Mouse (Mus musculus) cerebellum, adult 8-10 months (tissue): ENCODE measurements around the gene Exosc10.

Experiments
- DNase-seq: peaks from one replicate; pipeline ENCODE4 v3.0.0; 2022

Exosc10 gene

GRCm38 (mm10) chr4:148573222-148573621, 15.0 kb downstream of the Exosc10 start:
- no peak for DNase-seq

GRCm38 (mm10) chr4:148580765-148581164, 22.5 kb downstream of the Exosc10 start:
- DNase-seq = peak; percentile 24

- no peak for DNase-seq
These were observed 23.2 kb downstream of the Exosc10 start for GRCm38 (mm10) chr4:148581422-148581821.

- DNase-seq = no peak
These were observed 25.0 kb downstream of the Exosc10 start for GRCm38 (mm10) chr4:148583257-148583656.

GRCm38 (mm10) chr4:148586648-148587047, 28.4 kb downstream of the Exosc10 start:
- no peak for DNase-seq

GRCm38 (mm10) chr4:148588793-148589192, 30.6 kb downstream of the Exosc10 start:
- no peak for DNase-seq

GRCm38 (mm10) chr4:148589565-148589964, 31.3 kb downstream of the Exosc10 start:
- no peak for DNase-seq

GRCm38 (mm10) chr4:148590421-148591170, 32.4 kb downstream of the Exosc10 start:
- no peak for DNase-seq

- peak; percentile 97 for DNase-seq
These were observed 33.0 kb downstream of the Exosc10 start, which contains the start of gene Srm for GRCm38 (mm10) chr4:148591171-148591630. TSS of gene Srm (plus strand) at chr4:148591503.

GRCm38 (mm10) chr4:148591637-148592380, 33.6 kb downstream of the Exosc10 start:
- no peak for DNase-seq

GRCm38 (mm10) chr4:148593996-148594395, 35.8 kb downstream of the Exosc10 start:
- DNase-seq = no peak

- no peak for DNase-seq
These were observed 37.7 kb downstream of the Exosc10 start for GRCm38 (mm10) chr4:148595916-148596315.

- no peak for DNase-seq
These were observed 38.5 kb downstream of the Exosc10 start for GRCm38 (mm10) chr4:148596731-148597130.

- no peak for DNase-seq
These were observed 40.6 kb downstream of the Exosc10 start for GRCm38 (mm10) chr4:148598826-148599225.

GRCm38 (mm10) chr4:148600316-148600715, 42.1 kb downstream of the Exosc10 start:
- no peak for DNase-seq

GRCm38 (mm10) chr4:148601871-148602270, 43.6 kb downstream of the Exosc10 start:
- DNase-seq = no peak

GRCm38 (mm10) chr4:148602357-148603120, 44.3 kb downstream of the Exosc10 start, which contains the start of gene Masp2:
TSS of gene Masp2 (plus strand) at chr4:148602554.
- no peak for DNase-seq

- no peak for DNase-seq
These were observed 45.3 kb downstream of the Exosc10 start for GRCm38 (mm10) chr4:148603376-148604139.

- DNase-seq = no peak
These were observed 45.9 kb downstream of the Exosc10 start for GRCm38 (mm10) chr4:148604141-148604540.

- peak; percentile 43 for DNase-seq
These were observed 46.4 kb downstream of the Exosc10 start for GRCm38 (mm10) chr4:148604541-148605165.

- DNase-seq = peak; percentile 66
These were observed 49.5 kb downstream of the Exosc10 start for GRCm38 (mm10) chr4:148607758-148608157.

GRCm38 (mm10) chr4:148609805-148610204, 51.6 kb downstream of the Exosc10 start:
- DNase-seq = no peak
